Mouse (Mus musculus) thymus, adult 2 months (tissue): ENCODE measurements around the gene Cgref1.

Source experiments
- CTCF ChIP-seq: fragments of 200-500 bp; IDR thresholded peaks from 2 replicates; pipeline ENCODE4 v1.5.1; 2012; ENCODE audit warnings: mild to moderate bottlenecking, control low read depth, low read length, moderate library complexity, borderline replicate concordance; ENCODE audit not compliant: control insufficient read depth, poor library complexity, insufficient read depth; ENCODE audit errors: extremely low read depth
- POLR2A ChIP-seq: fragments of 200-500 bp; IDR thresholded peaks from 2 replicates; pipeline ENCODE4 v1.6.1; 2012; ENCODE audit warnings: mild to moderate bottlenecking, low read length, control low read depth, moderate library complexity; ENCODE audit not compliant: control insufficient read depth, poor library complexity, insufficient read depth; ENCODE audit errors: extremely low read depth

GRCm38 (mm10) chr5:30934725-30935461 lies 10.5 kb downstream of the Cgref1 start:
- TF ChIP-seq POLR2A (no peak), CTCF (no peak)
